Mouse (Mus musculus) liver, adult 2 months (tissue): ENCODE data around the gene Dicer1. TPM values are rescaled to one million over a fixed set of nuclear protein-coding genes. Genes with fewer than 3 reads are reported as not detected.

ENCODE experiments used
- DNase-seq: peaks from one replicate; pipeline ENCODE4 v3.0.0-alpha.2; 2011; ENCODE audit warnings: low read depth, low spot score; ENCODE audit errors: extremely low read depth
- H3K27ac ChIP-seq: fragments of 200-500 bp; replicated peaks from 2 replicates; pipeline ENCODE4 v1.5.1; 2012; ENCODE audit warnings: low read depth, mild to moderate bottlenecking, control low read depth, inconsistent platforms, low read length; ENCODE audit not compliant: insufficient read depth
- H3K27me3 ChIP-seq: fragments of 200-500 bp; 2 replicates; pipeline ENCODE4 v1.6.1; 2012; ENCODE audit warnings: mild to moderate bottlenecking, moderate library complexity, low read length, inconsistent platforms; ENCODE audit not compliant: control insufficient read depth, insufficient read depth
- H3K36me3 ChIP-seq: fragments of 200-500 bp; 2 replicates; pipeline ENCODE4 v1.6.1; 2012; ENCODE audit warnings: low read length, inconsistent platforms; ENCODE audit not compliant: control insufficient read depth, insufficient read depth
- H3K4me1 ChIP-seq: fragments of 200-500 bp; 2 replicates; pipeline ENCODE4 v1.6.1; 2011; ENCODE audit warnings: low read length; ENCODE audit not compliant: control insufficient read depth, insufficient read depth
- H3K4me3 ChIP-seq: fragments of 200-500 bp; 2 replicates; pipeline ENCODE4 v1.5.1; 2011; ENCODE audit warnings: low read depth, mild to moderate bottlenecking, control low read depth, low read length, moderate library complexity; ENCODE audit not compliant: insufficient read depth
- H3K79me2 ChIP-seq: fragments of 200-500 bp; 2 replicates; pipeline ENCODE4 v1.6.1; 2012; ENCODE audit warnings: inconsistent platforms, mild to moderate bottlenecking, low read length, moderate library complexity; ENCODE audit not compliant: control insufficient read depth, insufficient read depth
- H3K9ac ChIP-seq: fragments of 200-500 bp; 2 replicates; pipeline ENCODE4 v1.6.1; 2012; ENCODE audit warnings: low read depth, mild to moderate bottlenecking, control low read depth, inconsistent platforms, low read length
- CTCF ChIP-seq: fragments of 200-500 bp; IDR thresholded peaks from 2 replicates; pipeline ENCODE4 v1.5.1; 2011; ENCODE audit warnings: low read depth, low read length, control low read depth
- POLR2A ChIP-seq: fragments of 200-500 bp; IDR thresholded peaks from 2 replicates; pipeline ENCODE4 v1.6.1; 2011; ENCODE audit warnings: low read length, control low read depth; ENCODE audit not compliant: insufficient read depth; ENCODE audit errors: extremely low read depth
- WGBS: fragments of 180-500 bp; shearing (Covaris S2); methylation state at CpG from one replicate; pipeline ENCODE4 v1.1.7; 2018; 5-methylcytosine and 5-hydroxymethylcytosine counted together
- polyA plus RNA-seq: library from polyadenylated mRNA; depleted of rRNA; stranded (reverse); fragments of >200 nt; gene quantifications from 2 replicates; pipeline ENCODE4 v1.2.3, GENCODE M21; 2012
- total RNA-seq: library from RNA; depleted of rRNA; stranded (reverse); fragments of >200 nt; gene quantifications from 2 replicates; pipeline ENCODE4 v1.2.3, GENCODE M21; 2014

The Dicer1 gene
- total and polyA plus RNA-seq, 2 experiments = 4.9 to 14.8 TPM

DNA sequence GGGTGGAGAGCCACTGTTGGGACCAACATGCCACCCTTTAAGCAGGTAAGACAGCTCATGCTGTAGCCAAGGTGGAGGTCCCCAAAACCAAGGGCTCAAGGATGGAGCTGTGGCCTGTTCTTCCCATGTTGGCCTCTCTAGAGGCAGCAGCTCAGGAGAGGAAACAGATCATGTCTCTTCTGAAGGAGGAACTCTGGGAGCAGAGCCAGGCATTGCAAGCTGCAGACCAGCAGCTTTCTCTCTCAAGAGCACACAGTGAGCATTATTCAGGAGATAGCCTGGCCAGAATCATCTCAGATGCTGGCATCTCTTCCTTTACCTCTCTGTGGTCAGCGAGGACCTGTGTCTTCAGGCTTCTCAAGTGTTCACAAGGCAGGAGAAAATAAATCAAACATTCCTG, 96.7 kb downstream of the Dicer1 start:
- Histone ChIP-seq H3K4me3 (no peak overlapping the region), H3K27me3 (no peaks in the 10 kb centered on the region), H3K36me3 (no peaks in the 10 kb centered on the region), H3K9ac (no peak overlapping the region), H3K4me1 (no peaks in the 10 kb centered on the region), H3K79me2 (no peaks in the 10 kb centered on the region), H3K27ac (no peak overlapping the region)
- no peak for TF ChIP-seq CTCF
- TF ChIP-seq POLR2A = no peak
- 73% methylated on average over 1 of the region's 1 CpGs for WGBS
- no peak for DNase-seq

DNA sequence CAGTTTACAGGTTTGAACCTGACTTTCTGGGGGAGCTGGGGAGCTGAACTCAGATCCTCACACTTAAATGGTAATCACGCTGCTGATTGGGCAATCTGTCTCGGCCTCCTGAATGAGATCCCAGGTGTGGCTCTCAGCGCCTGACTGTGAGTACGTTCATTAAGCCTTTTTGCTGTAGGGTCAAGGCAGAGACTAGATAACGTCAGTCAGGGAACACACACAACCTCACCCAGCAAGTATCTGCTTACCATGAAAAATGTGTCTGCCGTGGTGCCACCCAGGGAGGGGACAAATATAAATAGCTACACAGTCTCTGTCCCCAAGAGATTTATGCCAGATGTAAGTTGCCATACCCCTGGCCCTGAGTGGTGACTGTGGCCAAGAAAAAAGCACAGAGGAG, 99.7 kb downstream of the Dicer1 start:
- Histone ChIP-seq H3K27me3 (no peaks in the 10 kb centered on the region), H3K79me2 (no peaks in the 10 kb centered on the region), H3K4me3 (no peak overlapping the region), H3K27ac (no peak overlapping the region), H3K9ac (no peak overlapping the region), H3K36me3 (no peaks in the 10 kb centered on the region), H3K4me1 (no peaks in the 10 kb centered on the region)
- DNase-seq = no peak
- WGBS = 42% methylated on average over 6 of the region's 6 CpGs
- no peak for TF ChIP-seq POLR2A
- TF ChIP-seq CTCF = no peak

DNA sequence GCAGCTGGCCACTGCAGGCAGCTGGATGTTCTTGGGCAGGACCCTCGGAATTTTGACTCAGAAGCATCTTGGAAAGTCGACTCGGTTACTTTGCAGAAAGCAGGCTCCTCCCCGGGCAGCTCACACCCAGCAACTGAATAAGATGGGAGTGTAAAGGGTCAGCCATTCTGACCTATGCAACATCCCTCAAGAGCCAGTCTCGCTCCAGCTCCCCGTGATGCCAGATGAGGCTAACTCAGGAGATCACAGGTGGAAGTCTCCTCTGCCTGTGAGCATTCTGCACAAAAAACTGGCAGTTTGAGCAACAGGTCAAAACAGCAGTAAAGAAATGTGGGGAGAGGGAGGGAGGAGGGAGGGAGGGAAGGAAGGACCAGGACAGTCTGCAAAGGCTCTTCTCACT, 100.5 kb downstream of the Dicer1 start:
- H3K27ac ChIP-seq = no peak overlapping the region
- no peaks in the 10 kb centered on the region for H3K4me1 ChIP-seq
- no peaks in the 10 kb centered on the region for H3K79me2 ChIP-seq
- no peak for DNase-seq
- no peak overlapping the region for H3K4me3 ChIP-seq
- H3K36me3 ChIP-seq = no peaks in the 10 kb centered on the region
- TF ChIP-seq CTCF (no peak), POLR2A (no peak)
- H3K27me3 ChIP-seq = no peaks in the 10 kb centered on the region
- H3K9ac ChIP-seq = no peak overlapping the region
- WGBS = 63% methylated on average over 6 of the region's 6 CpGs

DNA sequence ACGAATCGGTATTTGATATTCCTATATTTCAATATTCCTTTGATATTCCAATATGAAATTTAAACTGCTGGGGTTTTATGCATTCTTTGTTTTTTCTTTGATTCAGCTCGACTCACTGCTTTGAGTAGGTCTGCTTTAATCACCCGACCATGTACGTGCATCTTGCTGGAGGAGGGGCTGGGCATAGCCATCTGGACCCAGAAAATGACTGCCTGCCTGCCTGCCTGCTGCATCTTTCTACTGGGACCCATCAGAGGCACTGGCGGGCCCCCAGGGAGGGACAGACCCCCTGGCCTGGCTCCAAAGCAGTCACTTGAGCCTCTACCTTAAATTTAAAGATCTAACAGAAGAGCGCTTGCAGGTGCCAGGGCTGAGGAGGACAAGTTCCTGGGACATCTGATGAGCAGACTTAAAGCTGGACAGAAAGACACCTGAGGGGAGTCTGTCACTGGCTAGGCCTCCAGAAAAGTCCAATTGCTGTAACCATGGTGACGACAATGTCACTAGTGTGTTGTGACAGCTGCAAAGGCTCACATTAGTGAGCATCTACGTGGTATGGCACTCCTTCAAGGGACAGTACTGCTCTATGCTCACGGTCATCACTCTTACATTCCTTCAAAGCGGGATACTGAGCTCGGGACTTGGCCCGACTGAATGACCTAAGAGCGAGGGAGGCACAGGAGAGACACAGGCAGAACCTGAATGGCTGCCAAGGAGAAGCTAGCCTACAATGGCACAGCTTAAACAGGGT, 101.1 kb downstream of the Dicer1 start:
- TF ChIP-seq POLR2A (no peak), CTCF (no peak)
- H3K27ac ChIP-seq = no peak overlapping the region
- no peaks in the 10 kb centered on the region for H3K79me2 ChIP-seq
- no peaks in the 10 kb centered on the region for H3K27me3 ChIP-seq
- H3K9ac ChIP-seq = no peak overlapping the region
- no peaks in the 10 kb centered on the region for H3K36me3 ChIP-seq
- 73% methylated on average over 14 of the region's 14 CpGs for WGBS
- no peaks in the 10 kb centered on the region for H3K4me1 ChIP-seq
- DNase-seq = no peak
- H3K4me3 ChIP-seq = no peak overlapping the region

DNA sequence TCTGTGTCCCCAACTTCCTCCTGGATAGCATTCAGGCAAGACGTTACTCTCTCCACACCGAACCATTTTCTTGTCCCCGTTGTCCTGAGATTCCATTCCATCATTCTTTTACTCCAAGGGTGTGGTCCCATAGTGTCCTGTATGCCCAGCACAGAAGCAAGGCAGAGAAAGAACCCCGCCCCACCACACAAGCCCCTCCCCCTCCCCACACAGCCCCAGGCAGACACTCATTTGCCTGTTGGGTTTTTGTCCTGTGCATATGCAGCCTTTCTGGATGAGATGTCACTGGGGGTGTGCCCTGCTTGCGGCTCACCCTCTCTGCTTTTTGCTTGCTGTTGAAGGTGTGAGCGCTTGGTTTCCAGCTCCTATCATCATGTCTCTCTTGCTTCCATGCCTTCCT, 103.4 kb downstream of the Dicer1 start:
- H3K4me3 ChIP-seq = no peak overlapping the region
- no peaks in the 10 kb centered on the region for H3K79me2 ChIP-seq
- no peaks in the 10 kb centered on the region for H3K4me1 ChIP-seq
- no peak for TF ChIP-seq POLR2A
- TF ChIP-seq CTCF = no peak
- DNase-seq = no peak
- H3K36me3 ChIP-seq = no peaks in the 10 kb centered on the region
- no peaks in the 10 kb centered on the region for H3K27me3 ChIP-seq
- H3K9ac ChIP-seq = no peak overlapping the region
- no peak overlapping the region for H3K27ac ChIP-seq
- WGBS = 80% methylated on average over 6 of the region's 6 CpGs

DNA sequence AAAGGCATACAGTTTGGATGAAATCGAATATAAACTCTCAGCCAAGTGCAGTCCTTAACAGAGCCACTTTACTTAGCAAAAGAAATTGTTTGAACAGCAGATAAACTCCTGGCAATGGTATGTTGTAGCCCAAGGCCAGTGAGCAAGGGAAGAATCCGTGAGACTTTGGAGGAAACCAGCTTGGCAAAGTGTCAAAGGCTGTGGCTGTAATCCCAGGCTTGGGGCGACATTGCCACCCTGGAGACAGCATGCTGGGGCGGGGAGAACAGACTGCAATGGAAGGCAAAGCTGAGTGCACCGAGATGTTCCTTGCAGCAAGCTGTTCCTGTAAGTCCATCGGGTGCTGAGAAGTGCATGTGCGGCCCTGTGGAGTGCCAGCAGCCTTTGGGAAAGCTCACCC, 109.4 kb downstream of the Dicer1 start:
- Histone ChIP-seq H3K36me3 (no peaks in the 10 kb centered on the region), H3K9ac (no peak overlapping the region), H3K4me1 (no peaks in the 10 kb centered on the region), H3K4me3 (no peak overlapping the region), H3K27me3 (peaks cover 7% of the 10 kb centered on the region; the same call in 1 of the 2 replicates), H3K79me2 (no peaks in the 10 kb centered on the region), H3K27ac (no peak overlapping the region)
- TF ChIP-seq POLR2A = no peak
- TF ChIP-seq CTCF = no peak
- no peak for DNase-seq
- 54% methylated on average over 7 of the region's 7 CpGs for WGBS
